10 mouse cellular contexts compared by ENCODE assay signal in genomic region chr17:28743145-28743866, GRCm38 (mm10). TPM values are rescaled to one million over a fixed set of nuclear protein-coding genes. Genes with fewer than 3 reads are reported as not detected.
DNase-seq lines count a peak whose midpoint lies in the region.
"Had no signal": no experiment of that assay in that cellular context is flagged by ENCODE, and none has a peak within 500 bp of the region (broad histone marks: within the 10 kb centered on the region; RNA-seq: fewer than 3 reads in every experiment).

No protein-coding gene starts in this region.

- DNase-seq in layer of hippocampus, adult 11-12 months (ENCODE audit: low spot score): peak; percentile 61
- no peak for DNase-seq in layer of hippocampus, adult 9-10 months (ENCODE audit: low spot score)
- peak; percentile 60 to 71 for DNase-seq in cerebellum, postnatal 25 days
- peak; percentile 57 to 87 for DNase-seq in kidney, postnatal 25 days
- DNase-seq in right cerebral cortex, adult 18-20 months: peak; percentile 80
- no peak for DNase-seq in adrenal gland, adult (ENCODE audit: inconsistent age in 2 of 2, low spot score in 1 of 2)
- no peak for DNase-seq in adrenal gland, adult 2 months
- DNase-seq in spleen, postnatal 4 days (ENCODE audit: low spot score in 2 of 2): no peak
- DNase-seq: heart, postnatal 14 days had no signal

RNA-seq across cellular contexts. Expression of gene AC170998.1, which starts 17.4 kb away (rescaled TPM):
- total RNA-seq in adrenal gland, adult 2 months (2021): 1 to 10 TPM in 1 of 2 experiments, not detected in 1; 1.7 TPM
- 0.31 and 0.40 TPM in 2 replicates for polyA plus RNA-seq in adrenal gland, adult 2 months (2012; rRNA removed)
- polyA plus RNA-seq: liver, adult 2 months had no signal

RNA-seq across cellular contexts. Expression of gene Mapk13, which starts 25.8 kb away (rescaled TPM):
- 100 to 1,000 TPM in 1 of 2 experiments, 10 to 100 TPM in 1; 97.4 to 350 TPM for total RNA-seq in adrenal gland, adult 2 months (2021)
- polyA plus RNA-seq in adrenal gland, adult 2 months (2012; rRNA removed): 193 and 279 TPM in 2 replicates

RNA-seq across cellular contexts. Expression of gene Mapk14, which starts 52.2 kb away (rescaled TPM):
- total RNA-seq in adrenal gland, adult 2 months (2021): 10 to 100 TPM; 74.4 to 85.2 TPM
- polyA plus RNA-seq in adrenal gland, adult 2 months (2012; rRNA removed): 52.9 and 65.3 TPM in 2 replicates

RNA-seq across cellular contexts. Expression of gene Slc26a8, which starts 53.3 kb away (rescaled TPM):
- total RNA-seq in adrenal gland, adult 2 months (2021): 1 to 10 TPM; 1.2 to 1.3 TPM
- polyA plus RNA-seq in adrenal gland, adult 2 months (2012; rRNA removed): 1.1 TPM in 2 replicates
- total RNA-seq: liver, adult 2 months had no signal

RNA-seq across cellular contexts. Expression of gene Brpf3, which starts 57.6 kb away (rescaled TPM):
- total RNA-seq in adrenal gland, adult 2 months (2021): 100 to 1,000 TPM in 1 of 2 experiments, 10 to 100 TPM in 1; 65.1 to 134 TPM
- polyA plus RNA-seq in adrenal gland, adult 2 months (2012; rRNA removed): 60.3 and 70.1 TPM in 2 replicates

Comparison
In these comparisons a context has a peak if more than half of its experiments do, and no peak if none do; other contexts are left out.
1. DNase-seq: peak in layer of hippocampus, adult 11-12 months (single experiment), cerebellum, postnatal 25 days (2 of 2), kidney, postnatal 25 days (2 of 2) and right cerebral cortex, adult 18-20 months (single experiment); none in layer of hippocampus, adult 9-10 months (single experiment), adrenal gland, adult (0 of 2), adrenal gland, adult 2 months (single experiment) and spleen, postnatal 4 days (0 of 2).